Mouse (Mus musculus): Measurements from ENCODE around the gene Lsm14b. TPM values are rescaled to one million over a fixed set of nuclear protein-coding genes. Genes with fewer than 3 reads are reported as not detected.

Gene Lsm14b
- total RNA-seq, 1 experiment = 44.4 TPM

DNA sequence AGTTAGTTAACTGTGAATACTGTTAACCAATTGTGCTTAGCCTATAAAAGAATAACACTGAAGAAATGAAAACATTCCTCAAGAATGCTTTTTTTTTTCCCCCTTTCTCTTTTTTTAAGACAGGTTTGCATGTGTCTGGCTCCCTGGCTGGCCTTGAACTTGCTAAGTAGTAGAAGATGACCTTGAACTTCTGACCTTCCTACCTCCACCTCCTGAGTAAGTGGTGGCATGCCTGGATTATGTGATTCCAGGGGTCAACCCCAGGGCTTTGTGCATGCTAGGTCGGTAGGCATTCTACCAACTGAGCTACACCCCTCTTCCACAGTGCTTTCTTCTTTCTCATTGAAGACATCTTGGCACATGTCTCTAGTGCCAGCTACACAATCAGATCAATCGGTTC lies 46.9 kb downstream of the Lsm14b start:
- H3K4me1 ChIP-seq (ENCODE audit: control insufficient read depth in 2 of 2, insufficient read depth in 2 of 2, low read length in 2 of 2, poor library complexity in 1 of 2) = peaks cover 2 to 7% of the 10 kb centered on the region in 2 experiments; a peak in 1 of 4 replicates
- H3K4me3 ChIP-seq (ENCODE audit: insufficient read depth in 1 of 2, low read depth in 1 of 2, low read length in 2 of 2, poor library complexity in 1 of 2, severe bottlenecking in 1 of 2) = 0 out of 4 replicates have a peak overlapping the region, but pooled peaks of 1 of the 2 experiments have one; percentile 86
- H3K9ac ChIP-seq (ENCODE audit: insufficient read depth, low read depth, low read length, poor library complexity, severe bottlenecking) = no peak overlapping the region
- H3K36me3 ChIP-seq (ENCODE audit: control insufficient read depth, insufficient read depth, low read length, poor library complexity, severe bottlenecking) = peaks cover 10% of the 10 kb centered on the region; the same call in 1 of the 2 replicates
- no peak overlapping the region for H3K27ac ChIP-seq (ENCODE audit: insufficient read depth, low read depth, low read length, poor library complexity, severe bottlenecking)
- in situ Hi-C loops (cut with MboI; ENCODE audit: low sequenced_read_pairs in 2 of 2, unreplicated experiment in 2 of 2) = no loop called here
- TF ChIP-seq ZNF384 (IDR thresholded peaks at IDR 0.05; ENCODE audit: low read depth, low read length) (no peak), MAFK (IDR thresholded peaks at IDR 0.05; ENCODE audit: insufficient read depth, low read depth, low read length) (no peak)
- DNase-seq (ENCODE audit: low read depth, low spot score) = no peak
- no peaks in the 10 kb centered on the region for H3K9me3 ChIP-seq (ENCODE audit: control insufficient read depth, insufficient read depth, low read depth, low read length)

GRCm38 (mm10) chr2:180072886-180073285 lies 48.1 kb downstream of the Lsm14b start:
- no peak for TF ChIP-seq MAFK (IDR thresholded peaks at IDR 0.05; ENCODE audit: insufficient read depth, low read depth, low read length)
- no peak for TF ChIP-seq ZNF384 (IDR thresholded peaks at IDR 0.05; ENCODE audit: low read depth, low read length)
- TF ChIP-seq ZC3H11A (IDR thresholded peaks at IDR 0.05; ENCODE audit: borderline replicate concordance, low read depth, low read length) = no peak
- TF ChIP-seq HCFC1 (IDR thresholded peaks at IDR 0.05; ENCODE audit: borderline replicate concordance, insufficient read depth, low read length) = no peak
- TF ChIP-seq CHD2 (IDR thresholded peaks at IDR 0.05; ENCODE audit: low read depth, low read length) = no peak
- in situ Hi-C loops (cut with MboI; ENCODE audit: low sequenced_read_pairs in 2 of 2, unreplicated experiment in 2 of 2) = no loop called here
- Histone ChIP-seq H3K9me3 (ENCODE audit: control insufficient read depth, insufficient read depth, low read depth, low read length) (no peaks in the 10 kb centered on the region), H3K27ac (ENCODE audit: insufficient read depth, low read depth, low read length, poor library complexity, severe bottlenecking) (no peak overlapping the region), H3K4me3 (ENCODE audit: insufficient read depth in 1 of 2, low read depth in 1 of 2, low read length in 2 of 2, poor library complexity in 1 of 2, severe bottlenecking in 1 of 2) (no peak overlapping the region), H3K9ac (ENCODE audit: insufficient read depth, low read depth, low read length, poor library complexity, severe bottlenecking) (no peak overlapping the region), H3K4me1 (ENCODE audit: control insufficient read depth in 2 of 2, insufficient read depth in 2 of 2, low read length in 2 of 2, poor library complexity in 1 of 2) (peaks cover 2 to 15% of the 10 kb centered on the region in 2 experiments; a peak in 2 of 4 replicates), H3K36me3 (ENCODE audit: control insufficient read depth, insufficient read depth, low read length, poor library complexity, severe bottlenecking) (peaks cover 6% of the 10 kb centered on the region; the same call in 1 of the 2 replicates)
- DNase-seq (ENCODE audit: low read depth, low spot score) = no peak

GRCm38 (mm10) chr2:180077622-180078021 lies 52.8 kb downstream of the Lsm14b start:
- Histone ChIP-seq H3K9me3 (ENCODE audit: control insufficient read depth, insufficient read depth, low read depth, low read length) (no peaks in the 10 kb centered on the region), H3K4me1 (ENCODE audit: control insufficient read depth in 2 of 2, insufficient read depth in 2 of 2, low read length in 2 of 2, poor library complexity in 1 of 2) (peaks cover 2 to 13% of the 10 kb centered on the region in 2 experiments; a peak in 3 of 4 replicates), H3K27ac (ENCODE audit: insufficient read depth, low read depth, low read length, poor library complexity, severe bottlenecking) (no peak overlapping the region; the same call in 1 of the 2 replicates), H3K9ac (ENCODE audit: insufficient read depth, low read depth, low read length, poor library complexity, severe bottlenecking) (no peak overlapping the region), H3K4me3 (ENCODE audit: insufficient read depth in 1 of 2, low read depth in 1 of 2, low read length in 2 of 2, poor library complexity in 1 of 2, severe bottlenecking in 1 of 2) (no peak overlapping the region), H3K36me3 (ENCODE audit: control insufficient read depth, insufficient read depth, low read length, poor library complexity, severe bottlenecking) (peaks cover 8% of the 10 kb centered on the region; the same call in 1 of the 2 replicates)
- no peak for DNase-seq (ENCODE audit: low read depth, low spot score)
- in situ Hi-C loops (cut with MboI; ENCODE audit: low sequenced_read_pairs in 2 of 2, unreplicated experiment in 2 of 2) = no loop called here
- TF ChIP-seq HCFC1 (IDR thresholded peaks at IDR 0.05; ENCODE audit: borderline replicate concordance, insufficient read depth, low read length) (no peak), ZC3H11A (IDR thresholded peaks at IDR 0.05; ENCODE audit: borderline replicate concordance, low read depth, low read length) (no peak), MAFK (IDR thresholded peaks at IDR 0.05; ENCODE audit: insufficient read depth, low read depth, low read length) (no peak), ZNF384 (IDR thresholded peaks at IDR 0.05; ENCODE audit: low read depth, low read length) (no peak), CHD2 (IDR thresholded peaks at IDR 0.05; ENCODE audit: low read depth, low read length) (no peak)

DNA sequence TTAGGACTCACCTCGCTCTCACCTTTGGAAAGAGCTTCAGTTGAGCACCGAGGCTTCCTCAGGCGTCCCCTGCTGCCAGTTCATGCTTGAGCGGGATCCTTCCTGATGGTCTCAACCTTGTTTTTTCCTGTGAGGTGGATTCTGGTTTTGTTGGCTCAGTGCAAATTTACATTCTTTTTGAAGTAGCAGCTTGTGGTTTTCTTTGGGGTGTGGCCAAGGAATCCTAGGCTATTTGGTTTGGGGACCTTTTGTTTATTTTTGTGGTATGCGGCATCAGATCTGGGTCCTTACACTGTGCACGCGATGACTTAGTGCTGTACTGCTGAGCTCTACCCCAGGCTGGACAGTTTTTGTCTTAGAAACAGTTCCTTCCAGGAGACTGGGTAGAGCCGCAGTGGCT lies 55.9 kb downstream of the Lsm14b start:
- in situ Hi-C loops (cut with MboI; ENCODE audit: low sequenced_read_pairs in 2 of 2, unreplicated experiment in 2 of 2) = no loop called here
- TF ChIP-seq ZC3H11A (IDR thresholded peaks at IDR 0.05; ENCODE audit: borderline replicate concordance, low read depth, low read length) (no peak), HCFC1 (IDR thresholded peaks at IDR 0.05; ENCODE audit: borderline replicate concordance, insufficient read depth, low read length) (no peak), CHD2 (IDR thresholded peaks at IDR 0.05; ENCODE audit: low read depth, low read length) (no peak), ZNF384 (IDR thresholded peaks at IDR 0.05; ENCODE audit: low read depth, low read length) (no peak), MAFK (IDR thresholded peaks at IDR 0.05; ENCODE audit: insufficient read depth, low read depth, low read length) (no peak)
- Histone ChIP-seq H3K9ac (ENCODE audit: insufficient read depth, low read depth, low read length, poor library complexity, severe bottlenecking) (no peak overlapping the region), H3K4me1 (ENCODE audit: control insufficient read depth in 2 of 2, insufficient read depth in 2 of 2, low read length in 2 of 2, poor library complexity in 1 of 2) (peaks cover 2 to 31% of the 10 kb centered on the region in 2 experiments; a peak in 3 of 4 replicates), H3K4me3 (ENCODE audit: insufficient read depth in 1 of 2, low read depth in 1 of 2, low read length in 2 of 2, poor library complexity in 1 of 2, severe bottlenecking in 1 of 2) (no peak overlapping the region), H3K36me3 (ENCODE audit: control insufficient read depth, insufficient read depth, low read length, poor library complexity, severe bottlenecking) (peaks cover 14% of the 10 kb centered on the region; the same call in 1 of the 2 replicates), H3K9me3 (ENCODE audit: control insufficient read depth, insufficient read depth, low read depth, low read length) (no peaks in the 10 kb centered on the region), H3K27ac (ENCODE audit: insufficient read depth, low read depth, low read length, poor library complexity, severe bottlenecking) (no peak overlapping the region)
- DNase-seq (ENCODE audit: low read depth, low spot score) = no peak

DNA sequence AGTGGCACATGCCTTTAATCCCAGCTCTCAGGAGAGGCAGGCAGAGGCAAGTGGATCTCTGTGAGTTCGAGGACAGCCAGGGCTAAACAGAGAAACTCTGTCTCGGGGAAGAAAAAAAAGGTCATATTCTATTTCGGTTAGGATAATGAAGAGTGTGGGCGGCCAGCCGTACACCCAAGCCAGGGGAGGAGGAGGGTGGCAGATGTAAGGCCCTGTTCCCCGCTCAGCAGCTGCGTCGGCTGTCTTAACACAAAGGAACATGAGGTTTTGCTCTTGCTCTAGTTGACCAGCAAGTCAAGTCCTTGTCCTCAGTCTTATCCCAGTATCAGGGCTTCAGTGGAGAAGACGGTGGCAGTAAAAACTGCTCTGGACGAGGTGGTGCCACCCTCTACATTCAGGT lies 58.3 kb downstream of the Lsm14b start:
- Histone ChIP-seq H3K9me3 (ENCODE audit: control insufficient read depth, insufficient read depth, low read depth, low read length) (no peaks in the 10 kb centered on the region), H3K27ac (ENCODE audit: insufficient read depth, low read depth, low read length, poor library complexity, severe bottlenecking) (no peak overlapping the region), H3K4me1 (ENCODE audit: control insufficient read depth in 2 of 2, insufficient read depth in 2 of 2, low read length in 2 of 2, poor library complexity in 1 of 2) (peaks cover 2 to 28% of the 10 kb centered on the region in 2 experiments; a peak in 3 of 4 replicates), H3K4me3 (ENCODE audit: insufficient read depth in 1 of 2, low read depth in 1 of 2, low read length in 2 of 2, poor library complexity in 1 of 2, severe bottlenecking in 1 of 2) (no peak overlapping the region), H3K36me3 (ENCODE audit: control insufficient read depth, insufficient read depth, low read length, poor library complexity, severe bottlenecking) (peaks cover 14% of the 10 kb centered on the region; the same call in 1 of the 2 replicates), H3K9ac (ENCODE audit: insufficient read depth, low read depth, low read length, poor library complexity, severe bottlenecking) (no peak overlapping the region)
- no peak for DNase-seq (ENCODE audit: low read depth, low spot score)
- in situ Hi-C loops (cut with MboI; ENCODE audit: low sequenced_read_pairs in 2 of 2, unreplicated experiment in 2 of 2) = no loop called here
- no peak for TF ChIP-seq CHD2 (IDR thresholded peaks at IDR 0.05; ENCODE audit: low read depth, low read length)
- no peak for TF ChIP-seq ZC3H11A (IDR thresholded peaks at IDR 0.05; ENCODE audit: borderline replicate concordance, low read depth, low read length)
- no peak for TF ChIP-seq MAFK (IDR thresholded peaks at IDR 0.05; ENCODE audit: insufficient read depth, low read depth, low read length)

All from ES-E14 (cell line).